Mouse (Mus musculus) kidney, embryonic 15.5 days (tissue): ENCODE measurements around the gene Vsig2. TPM values are rescaled to one million over a fixed set of nuclear protein-coding genes. Genes with fewer than 3 reads are reported as not detected.

Experiments used
- ATAC-seq: fragments of 200-750 bp; cut with Nextera tagmentation; replicated peaks from 2 replicates; pipeline ENCODE4 v1.8.0; 2017; ENCODE audit warnings: moderate TSS enrichment; ENCODE audit not compliant: low FRiP score
- H3K27ac ChIP-seq: fragments of 300-500 bp; sonication (generic); 2 replicates; pipeline ENCODE4 v1.5.1; 2015; ENCODE audit warnings: mild to moderate bottlenecking, inconsistent platforms
- H3K27me3 ChIP-seq: fragments of 300-500 bp; sonication (generic); 2 replicates; pipeline ENCODE4 v1.6.1; 2015; ENCODE audit warnings: inconsistent platforms
- H3K36me3 ChIP-seq: fragments of 300-500 bp; sonication (generic); 2 replicates; pipeline ENCODE4 v1.6.1; 2015; ENCODE audit warnings: inconsistent platforms
- H3K4me1 ChIP-seq: fragments of 300-500 bp; sonication (generic); 2 replicates; pipeline ENCODE4 v1.6.1; 2015; ENCODE audit warnings: inconsistent platforms
- H3K4me2 ChIP-seq: fragments of 300-500 bp; sonication (generic); 2 replicates; pipeline ENCODE4 v1.6.1; 2015; ENCODE audit warnings: moderate library complexity, mild to moderate bottlenecking, inconsistent platforms
- H3K4me3 ChIP-seq: fragments of 300-500 bp; sonication (generic); replicated peaks from 2 replicates; pipeline ENCODE4 v1.5.1; 2015; ENCODE audit warnings: mild to moderate bottlenecking, inconsistent platforms
- H3K9ac ChIP-seq: fragments of 300-500 bp; sonication (generic); 2 replicates; pipeline ENCODE4 v1.6.1; 2015; ENCODE audit warnings: mild to moderate bottlenecking, inconsistent platforms
- H3K9me3 ChIP-seq: fragments of 300-500 bp; sonication (generic); replicated peaks from 2 replicates; pipeline ENCODE4 v1.6.1; 2016; ENCODE audit warnings: inconsistent platforms
- WGBS: fragments of 180-500 bp; shearing (Covaris S2); methylation state at CpG from one replicate; pipeline ENCODE4 v1.1.7; 2015; ENCODE audit warnings: mixed read lengths; 5-methylcytosine and 5-hydroxymethylcytosine counted together
- polyA plus RNA-seq: library from polyadenylated mRNA; unstranded; fragments of >200 nt; fragmentation: Nextera tagmentation; extraction: Ambion mirVana; gene quantifications from 2 replicates; pipeline ENCODE4 v1.2.1, GENCODE M21; 2015

Gene Vsig2
- polyA plus RNA-seq, 1 experiment from 2014 or later, result 1.4 TPM

DNA sequence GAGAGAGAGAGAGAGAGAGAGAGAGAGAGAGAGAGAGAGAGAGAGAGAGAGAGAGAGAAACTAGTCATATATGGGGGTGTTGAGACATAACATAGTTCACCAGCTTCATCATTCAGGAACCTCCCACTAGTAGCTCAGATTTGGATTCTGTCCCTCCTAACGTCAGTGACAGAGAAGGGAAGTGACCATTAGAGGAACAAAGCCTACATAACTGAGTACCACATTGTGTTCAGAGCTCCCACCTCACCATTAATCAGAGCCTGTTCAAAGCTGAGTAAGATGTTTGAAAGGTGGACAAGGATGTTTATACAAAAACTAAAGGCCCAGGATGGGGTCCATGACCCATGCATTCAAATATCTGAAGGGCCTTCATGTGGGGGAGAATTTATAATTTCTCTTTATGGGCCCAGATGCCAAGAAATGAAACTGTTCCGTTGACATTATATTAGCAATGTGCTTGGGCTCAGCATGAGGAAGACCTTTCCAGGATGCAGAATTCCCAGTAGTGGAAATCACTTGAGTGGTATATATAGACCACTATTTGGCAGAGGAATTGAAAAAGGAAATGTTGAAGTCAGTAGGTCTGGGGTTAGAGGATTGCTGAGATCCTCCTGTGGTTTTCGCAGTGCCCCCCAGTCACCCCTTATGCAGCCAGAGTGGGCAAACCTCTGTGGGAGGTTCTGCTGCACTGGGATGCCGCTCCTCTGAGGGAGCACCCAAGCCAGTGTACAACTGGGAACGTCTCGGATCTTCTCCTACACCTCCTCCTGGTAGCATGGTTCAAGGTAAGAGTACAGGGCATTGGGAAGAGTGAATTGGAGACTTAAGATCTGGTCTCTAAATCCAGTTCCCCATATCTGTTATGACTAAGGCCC is 1.9 kb downstream of the Vsig2 start:
- Histone ChIP-seq H3K4me1 (peaks cover 35% of the 10 kb centered on the region), H3K9me3 (no peaks in the 10 kb centered on the region), H3K27ac (peak overlapping the region; percentile 41; the same call in 1 of the 2 replicates), H3K9ac (no peak overlapping the region), H3K36me3 (no peaks in the 10 kb centered on the region), H3K4me2 (no peak overlapping the region), H3K27me3 (peaks cover 32% of the 10 kb centered on the region), H3K4me3 (no peak overlapping the region)
- ATAC-seq, result no peak
- 88% methylated on average over 6 of the region's 6 CpGs for WGBS

DNA sequence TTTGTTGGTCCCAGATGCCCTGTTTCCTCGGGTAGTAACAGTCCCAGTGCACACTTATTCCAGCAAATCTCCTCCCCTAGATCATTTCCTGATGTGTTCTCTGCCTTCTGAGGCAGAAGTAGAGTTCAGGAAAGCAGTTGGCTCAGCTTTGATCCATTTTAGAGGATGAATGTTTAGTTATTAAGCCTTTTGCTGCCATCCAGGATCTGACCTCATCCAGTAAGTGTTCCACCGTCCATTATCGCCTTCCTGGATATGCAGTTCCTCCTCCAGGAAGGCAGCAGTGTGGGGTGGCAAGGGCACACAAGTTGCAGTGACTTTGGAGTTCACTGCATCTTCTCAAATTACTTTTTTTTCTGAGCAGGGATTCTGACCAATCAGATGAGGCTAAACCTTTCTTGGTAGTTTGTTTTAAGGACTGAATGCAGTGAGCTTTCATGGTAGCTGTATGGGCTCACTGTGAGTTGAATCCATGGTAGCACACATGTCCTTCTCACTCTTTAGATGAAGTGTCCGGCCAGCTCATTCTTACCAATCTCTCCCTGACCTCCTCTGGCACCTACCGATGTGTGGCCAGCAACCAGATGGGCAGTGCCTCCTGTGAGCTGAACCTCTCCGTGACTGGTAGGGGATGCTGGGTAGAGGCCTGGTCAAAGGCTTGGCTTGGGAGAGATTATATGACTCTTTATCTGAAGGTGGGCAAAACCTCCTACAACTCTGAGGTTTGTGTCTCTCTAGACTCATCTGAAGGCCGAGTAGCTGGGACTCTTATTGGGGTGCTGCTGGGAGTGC is 3.0 kb downstream of the Vsig2 start:
- H3K9ac ChIP-seq, result no peak overlapping the region
- peaks cover 43% of the 10 kb centered on the region for H3K27me3 ChIP-seq
- WGBS, result 64% methylated on average over 7 of the region's 7 CpGs
- no peaks in the 10 kb centered on the region for H3K9me3 ChIP-seq
- H3K27ac ChIP-seq, result peak overlapping the region; percentile 41
- H3K4me1 ChIP-seq, result peaks cover 36% of the 10 kb centered on the region
- no peak overlapping the region for H3K4me3 ChIP-seq
- H3K4me2 ChIP-seq, result no peak overlapping the region
- no peak for ATAC-seq
- H3K36me3 ChIP-seq, result no peaks in the 10 kb centered on the region

DNA sequence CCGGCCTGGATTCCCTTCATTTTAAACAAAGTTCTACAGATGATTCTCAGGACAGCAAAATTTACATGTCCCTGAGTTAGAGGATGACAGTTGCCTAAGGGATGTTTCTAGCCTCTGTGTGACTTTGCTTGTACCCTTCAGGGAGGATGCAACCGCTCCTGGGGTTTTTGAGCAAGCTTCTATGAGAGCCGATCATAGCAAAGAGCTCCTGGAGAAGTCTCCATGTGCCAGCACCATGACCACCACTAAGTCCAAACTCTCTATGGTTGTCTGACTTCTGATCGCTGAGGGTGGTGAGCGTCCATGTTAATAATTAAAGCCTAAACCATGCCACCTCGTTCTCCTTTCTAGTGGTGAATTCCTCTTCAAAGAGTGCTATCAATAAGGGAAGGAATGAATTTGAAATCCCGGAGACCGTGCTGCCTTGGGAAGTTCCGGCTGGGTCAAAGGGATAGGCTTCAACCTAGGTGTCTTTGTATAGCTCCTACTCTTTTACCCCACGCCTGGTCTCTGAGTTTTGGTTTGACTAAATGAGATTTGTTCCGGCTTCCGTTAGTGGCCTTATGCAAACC is 4.9 kb downstream of the Vsig2 start:
- Histone ChIP-seq H3K27ac (no peak overlapping the region), H3K4me2 (peak overlapping the region; percentile 75)
- peak; percentile 1; the same call in 1 of the 2 replicates for ATAC-seq

DNA sequence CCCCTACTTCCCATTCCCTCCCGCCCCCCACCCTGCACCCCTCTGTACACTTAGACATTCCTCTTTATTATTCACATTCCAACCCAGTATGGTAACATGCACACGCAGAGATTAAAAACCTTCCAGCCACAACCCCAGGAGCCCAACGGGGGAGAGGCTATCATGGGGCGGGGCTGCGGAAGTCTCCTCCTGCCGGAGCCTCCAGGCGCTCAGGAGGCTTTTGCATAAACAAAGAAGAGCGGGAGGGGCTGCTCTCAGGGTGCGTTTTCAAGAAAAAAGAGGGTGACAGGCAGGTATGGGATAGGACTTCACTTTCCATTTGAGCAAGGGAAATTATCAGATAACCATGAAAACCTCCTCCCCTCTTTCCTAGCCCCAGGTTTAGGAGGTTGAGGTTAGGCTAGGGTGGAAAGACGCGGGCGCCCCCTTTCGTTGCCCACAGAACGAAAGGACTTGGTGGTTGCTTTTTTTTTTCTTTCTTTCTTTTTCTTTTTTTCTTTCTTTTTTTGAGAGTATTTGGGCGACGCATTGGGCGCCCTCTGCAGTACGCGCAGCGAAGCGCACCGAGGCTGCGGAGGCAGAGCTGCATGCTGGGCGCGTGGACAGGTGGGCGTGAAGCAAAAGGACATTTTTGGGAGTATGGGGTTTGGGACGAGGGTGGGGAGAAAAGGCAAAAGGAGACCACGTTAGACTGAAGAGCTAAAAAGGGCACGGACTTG is 5.6 kb downstream of the Vsig2 start:
- H3K27ac ChIP-seq, result no peak overlapping the region
- 2% methylated on average over 29 of the region's 29 CpGs for WGBS
- peak overlapping the region; percentile 75 for H3K4me2 ChIP-seq

More for the DNA sequence above, 4.9 kb downstream of the Vsig2 start:
- Histone ChIP-seq H3K9me3 (no peaks in the 10 kb centered on the region), H3K9ac (no peak overlapping the region), H3K4me1 (peaks cover 31% of the 10 kb centered on the region), H3K27me3 (peaks cover 56% of the 10 kb centered on the region), H3K4me3 (peak overlapping the region; percentile 44), H3K36me3 (no peaks in the 10 kb centered on the region)
- 29% methylated on average over 12 of the region's 12 CpGs for WGBS

DNA sequence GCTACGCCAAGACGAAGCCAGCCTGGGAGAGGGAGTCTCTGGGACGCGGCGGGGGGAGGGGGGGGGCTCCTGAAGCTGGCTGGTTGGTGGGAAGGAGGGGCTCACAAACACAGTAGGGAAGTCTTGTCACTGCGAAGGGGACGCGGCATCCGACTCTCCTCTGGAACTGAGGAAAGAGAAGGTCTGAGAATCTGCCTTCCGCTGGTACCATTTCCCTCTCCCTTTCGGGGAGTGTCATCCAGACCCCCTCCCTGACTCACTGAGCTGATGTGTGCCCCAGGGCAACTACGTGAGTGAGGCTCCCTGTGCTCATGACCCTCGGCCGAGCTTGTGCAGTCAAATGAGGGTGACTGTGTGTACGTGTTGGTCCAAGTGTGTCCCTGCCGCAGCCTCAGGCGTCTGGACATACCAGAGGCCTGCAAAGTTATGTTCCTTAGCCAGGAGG is 6.1 kb downstream of the Vsig2 start:
- H3K27me3 ChIP-seq, result peaks cover 66% of the 10 kb centered on the region
- H3K4me3 ChIP-seq, result peak overlapping the region; percentile 44
- no peak overlapping the region for H3K27ac ChIP-seq
- peaks cover 23% of the 10 kb centered on the region for H3K4me1 ChIP-seq
- 9% methylated on average over 17 of the region's 17 CpGs for WGBS
- H3K36me3 ChIP-seq, result no peaks in the 10 kb centered on the region
- no peaks in the 10 kb centered on the region for H3K9me3 ChIP-seq
- 0 out of 2 replicates have a peak overlapping the region, but pooled peaks have one; percentile 8 for H3K9ac ChIP-seq
- peak; percentile 30 for ATAC-seq
- peak overlapping the region; percentile 75 for H3K4me2 ChIP-seq

More for the DNA sequence above, 5.6 kb downstream of the Vsig2 start:
- no peaks in the 10 kb centered on the region for H3K36me3 ChIP-seq
- peak overlapping the region; percentile 44 for H3K4me3 ChIP-seq
- peaks cover 24% of the 10 kb centered on the region for H3K4me1 ChIP-seq
- no peaks in the 10 kb centered on the region for H3K9me3 ChIP-seq
- H3K9ac ChIP-seq, result 0 out of 2 replicates have a peak overlapping the region, but pooled peaks have one; percentile 8
- ATAC-seq, result peak; percentile 76
- peaks cover 60% of the 10 kb centered on the region for H3K27me3 ChIP-seq

DNA sequence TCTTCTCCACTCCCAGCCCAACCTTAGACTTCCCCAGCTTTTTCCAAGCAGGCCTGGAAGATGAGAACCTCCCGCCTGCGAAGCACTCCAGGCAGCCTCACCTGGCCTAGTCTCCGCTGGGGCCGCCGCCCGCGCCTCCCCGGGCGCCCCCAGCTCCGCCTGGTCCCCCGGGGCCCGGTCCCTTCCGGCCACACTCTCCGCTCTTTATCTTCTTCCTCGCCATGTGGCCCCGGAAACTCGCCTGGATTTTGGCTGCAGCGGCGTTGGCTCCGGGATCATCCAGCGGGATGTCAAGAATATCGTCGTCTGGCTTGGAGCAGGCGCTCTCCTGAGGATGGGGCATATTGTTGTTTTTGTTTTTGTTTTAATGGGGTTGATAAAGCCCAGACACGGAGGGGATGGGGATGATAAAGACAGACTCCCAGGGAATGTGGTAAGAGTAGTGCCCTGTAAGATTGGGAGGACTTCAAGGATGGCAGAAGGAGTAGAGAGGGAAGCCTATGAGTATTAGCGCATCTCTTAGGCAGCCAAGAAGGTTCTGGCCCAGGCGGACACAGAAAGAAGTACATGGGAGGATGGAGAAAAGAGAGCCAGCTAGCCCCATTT is 6.9 kb downstream of the Vsig2 start:
- peaks cover 23% of the 10 kb centered on the region for H3K4me1 ChIP-seq
- H3K4me3 ChIP-seq, result no peak overlapping the region
- H3K9me3 ChIP-seq, result no peaks in the 10 kb centered on the region
- ATAC-seq, result no peak
- H3K36me3 ChIP-seq, result no peaks in the 10 kb centered on the region
- peaks cover 73% of the 10 kb centered on the region for H3K27me3 ChIP-seq
- 17% methylated on average over 27 of the region's 27 CpGs for WGBS
- no peak overlapping the region for H3K27ac ChIP-seq
- no peak overlapping the region for H3K9ac ChIP-seq
- H3K4me2 ChIP-seq, result 0 out of 2 replicates have a peak overlapping the region, but pooled peaks have one; percentile 75

DNA sequence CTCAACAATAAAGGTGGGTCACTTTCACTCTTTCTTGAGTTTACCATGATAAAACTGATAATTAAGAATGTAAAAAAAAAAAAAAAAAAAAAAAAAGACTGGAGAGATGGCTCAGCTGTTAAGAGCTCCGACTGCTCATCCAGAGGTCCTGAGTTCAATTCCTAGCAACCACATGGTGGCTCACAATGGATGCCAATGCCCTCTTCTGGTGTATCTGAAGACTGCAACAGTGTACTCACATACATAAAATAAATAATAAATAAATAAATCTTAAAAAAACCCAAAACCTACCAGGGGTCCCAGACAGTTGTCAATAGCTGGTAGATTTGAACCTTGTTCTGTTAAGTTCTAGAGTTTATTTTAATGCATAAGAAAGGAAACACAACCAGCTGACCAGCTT is 7.8 kb downstream of the Vsig2 start:
- no peak overlapping the region for H3K4me2 ChIP-seq
- peaks cover 83% of the 10 kb centered on the region for H3K27me3 ChIP-seq
- H3K4me3 ChIP-seq, result no peak overlapping the region
- H3K9ac ChIP-seq, result no peak overlapping the region
- H3K9me3 ChIP-seq, result no peaks in the 10 kb centered on the region
- no peak for ATAC-seq
- H3K4me1 ChIP-seq, result peaks cover 28% of the 10 kb centered on the region
- H3K36me3 ChIP-seq, result no peaks in the 10 kb centered on the region
- H3K27ac ChIP-seq, result no peak overlapping the region
- 64% methylated on average over 1 of the region's 1 CpGs for WGBS

DNA sequence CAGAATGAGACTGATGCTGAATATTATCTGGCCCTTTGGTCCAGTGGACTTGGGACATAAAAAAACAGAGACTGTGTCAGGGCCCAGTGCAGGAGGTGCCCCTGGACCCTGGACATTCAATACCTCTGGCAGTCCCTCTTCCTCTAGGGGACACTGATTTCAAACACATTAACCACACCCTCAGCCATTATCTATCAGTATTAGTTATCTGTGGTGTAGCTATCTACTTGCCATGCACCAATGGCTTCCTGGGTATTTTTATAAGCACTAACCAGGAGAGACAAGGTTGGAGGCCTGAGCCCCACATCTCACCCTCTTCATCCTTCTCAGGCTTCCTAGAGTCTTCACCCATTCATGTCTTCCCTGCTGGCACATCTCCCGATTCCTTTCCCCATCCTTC is 11.4 kb downstream of the Vsig2 start:
- Histone ChIP-seq H3K27me3 (peaks cover 88% of the 10 kb centered on the region), H3K9ac (no peak overlapping the region), H3K9me3 (no peaks in the 10 kb centered on the region), H3K4me3 (no peak overlapping the region), H3K36me3 (no peaks in the 10 kb centered on the region), H3K27ac (no peak overlapping the region), H3K4me2 (no peak overlapping the region), H3K4me1 (peaks cover 34% of the 10 kb centered on the region)
- no peak for ATAC-seq
- 44% methylated on average over 1 of the region's 1 CpGs for WGBS

DNA sequence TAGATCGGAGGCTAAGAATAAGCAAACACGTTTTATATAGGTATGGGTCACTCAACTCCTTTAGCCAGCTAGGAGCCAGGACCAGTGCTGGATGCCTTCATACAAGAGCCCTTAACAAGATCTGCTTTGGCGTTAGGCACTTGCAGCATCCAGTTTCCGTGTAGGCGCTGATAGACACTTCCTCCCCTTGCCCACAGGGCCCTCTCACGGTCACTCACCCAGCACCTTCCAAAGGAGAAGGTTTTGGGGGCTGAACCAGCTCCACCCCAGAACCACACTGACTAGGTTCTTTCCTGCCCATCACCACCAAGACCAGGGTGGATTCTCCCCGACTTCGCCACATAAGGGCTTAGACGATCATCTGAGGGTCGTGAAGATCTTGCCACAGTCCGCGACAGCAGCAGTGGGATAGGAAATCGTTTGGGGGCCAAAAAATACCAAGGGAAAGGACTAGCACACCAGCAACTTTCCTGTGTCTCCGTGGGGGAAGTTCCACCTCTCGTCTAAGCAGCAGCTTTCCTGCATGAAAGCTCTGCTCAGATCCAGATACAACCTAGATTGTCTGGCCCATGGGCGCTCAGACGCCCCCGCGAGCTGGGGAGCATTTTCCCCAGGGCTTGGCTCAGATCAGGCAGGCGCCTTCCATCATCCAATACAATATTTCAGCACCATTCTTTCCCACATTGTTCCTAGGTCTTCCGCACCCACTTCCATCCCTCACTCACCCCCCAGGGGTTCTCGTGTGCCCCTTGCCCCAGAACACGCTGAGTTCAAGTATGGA is 12.9 kb downstream of the Vsig2 start:
- H3K27me3 ChIP-seq, result peaks cover 76% of the 10 kb centered on the region

DNA sequence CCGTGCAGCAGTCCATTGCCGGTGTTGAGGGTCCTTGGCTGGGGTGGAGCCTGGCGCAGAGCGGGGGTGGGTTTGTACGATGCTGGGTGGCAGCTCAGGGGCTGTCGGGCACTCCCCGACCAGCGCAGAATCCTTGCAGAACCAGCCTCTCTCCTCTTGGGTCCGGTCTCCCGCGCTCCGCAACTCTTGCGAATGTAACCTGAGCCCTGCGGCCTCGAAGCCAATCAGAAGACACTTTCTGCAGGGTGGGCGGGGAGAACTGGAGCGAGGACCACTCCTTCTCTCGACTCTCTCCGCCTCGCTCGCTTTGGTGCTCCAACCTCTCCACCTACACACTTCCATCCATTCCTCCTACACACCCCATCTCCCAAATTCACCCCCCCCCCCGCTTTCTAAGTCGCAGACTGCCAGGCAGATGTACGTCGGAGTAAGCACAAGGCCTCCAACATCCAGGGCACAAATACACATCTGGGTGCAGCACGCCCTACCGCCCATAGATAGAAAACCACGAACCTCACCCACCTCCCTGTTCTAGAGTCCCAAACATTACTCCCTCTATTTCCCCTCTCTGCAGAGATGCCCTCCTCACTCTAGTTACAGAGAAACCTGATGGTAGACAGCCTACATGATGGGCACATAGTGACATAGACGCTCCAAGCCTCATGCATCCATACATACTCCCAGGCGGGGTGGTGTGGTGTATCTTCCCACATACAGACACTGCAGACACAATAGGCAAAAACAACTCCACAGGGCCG is 13.7 kb downstream of the Vsig2 start, which contains the start of gene Nrgn:
Gene Nrgn (minus strand): TSS at position 369 of the 758 bp plus-strand sequence.
- Histone ChIP-seq H3K9ac (peak within 1 kb of the TSS; percentile 29), H3K4me3 (peak within 1 kb of the TSS; percentile 42)
- ATAC-seq, result peak; percentile 97

More for the DNA sequence above, 12.9 kb downstream of the Vsig2 start:
- 2% methylated on average over 23 of the region's 23 CpGs for WGBS
- Histone ChIP-seq H3K9ac (peak overlapping the region; percentile 29), H3K36me3 (no peaks in the 10 kb centered on the region), H3K4me2 (peak overlapping the region; percentile 78), H3K9me3 (no peaks in the 10 kb centered on the region), H3K27ac (no peak overlapping the region), H3K4me1 (peaks cover 31% of the 10 kb centered on the region), H3K4me3 (peak overlapping the region; percentile 42)
- peak; percentile 19 for ATAC-seq

More for the DNA sequence above, 13.7 kb downstream of the Vsig2 start, which contains the start of gene Nrgn:
- Histone ChIP-seq H3K4me1 (peaks cover 31% of the 10 kb centered on the region), H3K9me3 (no peaks in the 10 kb centered on the region), H3K27ac (no peak within 1 kb of the TSS), H3K27me3 (peaks cover 68% of the 10 kb centered on the region), H3K4me2 (peak within 1 kb of the TSS; percentile 78), H3K36me3 (no peaks in the 10 kb centered on the region)
- WGBS, result 5% methylated on average over 31 of the region's 31 CpGs
